Mouse (Mus musculus) brain, adult 2 months (tissue): ENCODE data around the gene Crkl.

Source experiments
- DNase-seq: peaks from one replicate; pipeline ENCODE4 v3.0.0; 2011; ENCODE audit warnings: low read depth, low spot score

The Crkl gene

DNA sequence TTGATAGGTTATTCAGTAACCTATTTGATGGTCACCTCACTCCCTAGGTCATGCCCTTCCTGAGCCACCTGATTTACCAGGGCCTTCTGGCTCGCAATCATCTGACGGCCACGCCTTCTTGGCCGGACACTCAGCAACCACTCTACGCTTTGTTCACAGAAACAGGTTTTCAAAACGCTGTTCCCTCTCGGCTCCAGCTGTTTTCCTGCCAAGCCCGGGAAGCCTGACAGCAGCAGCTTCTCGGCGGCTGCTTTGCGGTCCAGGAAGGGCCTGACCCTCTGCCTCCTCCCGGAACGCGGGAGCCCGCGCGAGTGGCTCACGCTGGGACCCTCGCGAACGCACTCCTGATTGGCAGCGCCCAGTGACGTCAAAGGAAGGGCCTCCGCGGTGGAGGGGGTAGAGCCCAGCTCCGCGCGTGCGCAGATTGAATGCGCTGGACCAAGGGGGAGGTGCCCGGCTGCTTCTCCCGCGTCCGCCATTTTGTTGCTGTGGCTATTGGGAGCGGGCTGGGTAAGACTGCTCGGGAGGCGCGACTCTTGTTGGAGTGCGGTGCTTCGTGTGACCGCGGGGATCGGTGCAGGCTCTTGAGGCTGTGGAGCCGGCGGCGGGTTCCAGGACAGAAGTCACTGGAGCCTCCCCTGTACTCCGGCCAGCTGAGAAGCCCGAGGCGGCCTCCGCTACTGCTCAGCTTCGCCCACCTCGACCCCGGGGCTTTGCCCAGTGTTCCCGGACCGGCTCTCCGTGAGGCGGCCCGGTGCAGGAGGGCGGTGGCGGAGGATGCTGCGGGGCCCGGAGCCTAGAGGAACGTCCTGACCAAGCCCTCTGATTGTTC, at the start of gene Crkl:
Gene Crkl (plus strand): TSS at position 447 of the 832 bp plus-strand sequence.
- peak; percentile 98 for DNase-seq

GRCm38 (mm10) chr16:17402855-17403254, 48.9 kb upstream of the Crkl start:
- DNase-seq, result peak; percentile 52

DNA sequence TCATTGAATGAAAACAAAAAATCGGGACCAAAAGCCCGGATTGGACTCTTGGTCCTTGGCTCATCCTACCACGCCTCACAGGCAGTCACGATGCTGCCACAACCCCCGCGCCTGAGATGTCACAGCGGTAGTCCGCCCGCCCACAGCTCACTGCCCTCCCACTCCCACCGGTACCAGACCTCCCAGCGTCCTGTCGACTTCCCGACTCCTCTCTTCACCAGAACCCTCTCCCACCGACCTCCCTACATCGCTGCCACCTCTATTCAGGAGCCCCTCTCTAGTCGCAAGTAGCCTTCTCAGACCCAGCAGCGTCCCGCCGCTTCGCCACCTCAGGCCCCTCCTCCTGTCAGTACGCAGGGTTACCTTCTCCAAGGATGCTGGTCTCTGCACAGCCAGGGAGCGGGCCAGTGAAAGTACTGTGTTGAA, 46.5 kb upstream of the Crkl start:
- peak; percentile 91 for DNase-seq

DNA sequence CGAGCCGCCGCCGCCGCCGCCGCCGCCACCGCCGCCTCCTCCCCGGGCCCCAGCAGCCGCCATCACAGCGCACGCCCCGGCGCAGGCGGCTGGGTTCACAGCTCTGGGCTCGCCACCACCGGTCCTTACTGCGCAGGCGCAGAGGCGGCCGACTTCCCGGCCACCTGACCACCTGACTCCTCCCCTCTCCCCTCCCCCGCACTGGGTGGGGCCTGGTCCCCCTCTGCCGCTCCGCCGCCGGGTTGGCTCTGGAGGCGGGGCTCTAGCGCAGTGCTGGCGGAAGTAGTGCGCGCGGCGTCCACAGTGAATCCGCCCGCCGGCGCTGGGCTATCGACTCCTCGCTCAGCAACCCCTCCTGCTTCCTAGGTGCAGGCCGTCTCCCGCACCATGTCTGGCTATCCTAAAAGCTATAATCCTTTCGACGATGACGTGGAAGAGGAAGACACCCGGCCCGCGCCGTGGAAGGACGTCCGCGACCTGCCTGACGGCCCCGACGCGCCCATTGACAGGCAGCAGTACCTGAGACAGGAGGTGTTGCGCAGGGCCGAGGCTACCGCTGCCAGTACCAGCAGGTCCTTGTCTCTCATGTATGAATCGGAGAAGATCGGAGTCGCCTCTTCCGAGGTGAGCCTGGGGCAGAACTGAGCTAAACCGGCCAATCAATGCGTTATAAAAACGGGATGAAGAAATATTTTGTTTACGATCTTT, 45.9 kb upstream of the Crkl start, which contains the start of the genes Snap29 and Pi4ka:
Gene Snap29 (plus strand): TSS at position 251 of the 708 bp plus-strand sequence.
Gene Pi4ka (minus strand): TSS at position 579 of the 708 bp plus-strand sequence.
- DNase-seq, result peak; percentile 99

GRCm38 (mm10) chr16:17406512-17407231, 45.1 kb upstream of the Crkl start:
- DNase-seq, result peak; percentile 64

- DNase-seq, result no peak
These were observed 42.7 kb upstream of the Crkl start for GRCm38 (mm10) chr16:17409046-17409445.

DNA sequence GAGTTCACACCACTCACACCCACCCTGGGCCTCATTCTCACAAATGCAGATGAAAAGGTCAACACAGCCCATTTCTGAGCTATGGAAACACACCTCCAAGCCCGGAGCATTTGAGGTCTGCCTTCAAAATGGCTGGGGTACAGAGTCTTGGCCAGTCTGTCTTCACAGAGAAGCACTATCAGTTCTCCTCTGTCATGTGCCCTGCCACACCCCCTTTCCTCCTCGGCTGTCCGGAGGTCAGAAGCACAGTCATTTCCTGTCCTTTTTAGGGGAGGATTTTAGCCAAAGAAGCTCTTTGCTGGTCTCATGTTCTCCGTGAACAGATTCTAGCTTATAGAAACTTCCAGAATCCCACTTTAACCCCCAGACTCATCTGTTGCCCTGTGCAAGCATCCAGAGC, 41.6 kb upstream of the Crkl start:
- no peak for DNase-seq

DNA sequence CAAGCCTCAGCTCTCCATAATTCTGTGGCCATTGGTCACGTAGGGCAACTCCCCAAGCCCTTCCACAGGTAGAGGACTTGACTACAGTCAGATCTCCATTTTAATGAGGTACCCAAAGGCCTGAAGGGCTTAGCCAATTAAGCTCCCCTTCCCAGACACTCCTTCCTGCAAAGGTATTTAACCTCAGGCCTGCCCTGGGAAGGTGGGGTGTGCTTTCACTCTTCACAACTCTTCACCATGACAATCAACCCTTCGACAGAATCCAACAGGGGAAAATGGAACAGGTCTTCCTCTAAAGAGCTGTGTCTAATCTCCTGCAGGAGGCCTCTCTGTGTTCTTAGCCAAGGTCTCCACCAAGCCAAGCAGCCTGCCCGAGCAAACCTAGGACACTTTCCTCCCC, 28.8 kb upstream of the Crkl start:
- DNase-seq, result no peak

GRCm38 (mm10) chr16:17432576-17432975, 19.2 kb upstream of the Crkl start:
- peak; percentile 40 for DNase-seq

DNA sequence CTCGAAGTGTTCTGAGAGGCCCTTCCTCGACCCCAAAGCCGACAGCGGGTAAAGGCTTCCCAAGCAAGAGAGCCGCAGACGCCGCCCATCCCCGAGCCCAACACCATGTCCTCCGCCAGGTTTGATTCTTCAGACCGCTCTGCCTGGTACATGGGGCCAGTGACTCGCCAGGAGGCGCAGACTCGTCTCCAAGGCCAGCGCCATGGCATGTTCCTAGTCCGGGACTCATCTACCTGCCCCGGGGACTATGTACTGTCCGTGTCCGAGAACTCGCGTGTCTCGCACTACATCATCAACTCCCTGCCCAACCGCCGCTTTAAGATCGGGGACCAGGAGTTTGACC, 557 bp downstream of the Crkl start:
- peak; percentile 56 for DNase-seq

GRCm38 (mm10) chr16:17456901-17457300, 5.1 kb downstream of the Crkl start:
- peak; percentile 55 for DNase-seq

- DNase-seq, result no peak
These were observed 8.5 kb downstream of the Crkl start for GRCm38 (mm10) chr16:17460254-17460653.

GRCm38 (mm10) chr16:17461596-17461995, 9.8 kb downstream of the Crkl start:
- DNase-seq, result no peak

- no peak for DNase-seq
These were observed 11.4 kb downstream of the Crkl start for GRCm38 (mm10) chr16:17463184-17463583.

- peak; percentile 57 for DNase-seq
These were observed 15.3 kb downstream of the Crkl start for GRCm38 (mm10) chr16:17466875-17467663.

DNA sequence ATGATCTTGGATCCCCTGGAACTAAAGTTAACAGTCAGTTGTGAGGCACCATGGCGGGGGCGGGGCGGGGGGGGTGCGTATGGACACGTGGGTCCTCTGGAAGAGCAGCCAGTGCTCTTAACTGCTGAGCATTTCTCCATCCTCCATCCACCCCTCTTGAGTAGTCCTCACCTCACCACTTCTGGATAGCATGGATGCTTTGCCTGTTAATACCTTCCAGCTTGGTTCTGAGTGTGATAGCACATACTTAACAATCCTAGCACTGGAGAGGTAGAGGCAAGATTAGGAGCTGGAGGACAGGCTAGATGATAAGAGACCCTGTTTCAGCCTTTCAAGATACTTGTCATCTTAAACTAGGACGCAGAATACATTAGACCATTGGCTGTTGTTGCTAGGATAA, 20.7 kb downstream of the Crkl start:
- DNase-seq, result no peak

DNA sequence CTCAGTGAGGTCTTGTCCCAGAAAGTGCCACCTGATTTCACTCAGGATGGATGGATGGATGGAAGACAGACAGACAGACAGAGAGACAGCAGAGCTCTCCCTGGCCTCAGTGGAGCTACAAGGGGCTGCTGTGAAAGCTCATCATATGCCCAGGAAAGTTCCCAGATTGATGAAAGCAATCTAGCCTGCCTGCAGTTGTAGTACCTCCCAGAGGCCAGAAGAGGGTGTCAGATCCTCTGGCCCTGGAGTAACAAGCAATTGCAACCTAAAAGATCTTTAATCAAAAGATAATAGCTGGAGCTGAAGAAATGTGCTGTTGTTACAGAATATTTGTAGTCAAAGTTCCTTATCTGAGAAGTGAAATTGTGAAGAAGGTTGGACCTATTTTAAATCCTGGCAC, 22.3 kb downstream of the Crkl start:
- DNase-seq, result peak; percentile 74

DNA sequence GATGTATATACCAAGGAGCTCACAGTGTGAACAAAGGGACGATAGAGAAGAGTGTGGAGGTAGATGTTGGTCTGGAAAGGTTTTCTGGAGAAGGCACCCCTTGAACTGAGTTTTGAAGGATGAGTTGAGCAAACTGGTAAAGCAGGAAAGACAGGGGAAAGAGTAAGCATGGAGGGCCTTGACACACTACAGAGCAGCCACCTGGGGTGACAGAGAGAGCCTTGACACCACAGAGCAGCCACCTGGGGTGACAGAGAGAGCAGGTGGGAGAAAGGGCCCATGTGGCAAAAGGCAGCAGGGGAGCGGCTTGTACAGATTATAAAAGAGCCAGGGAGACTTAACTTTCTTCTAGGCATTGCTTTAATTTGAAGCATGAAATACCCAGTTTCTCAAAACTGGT, 23.0 kb downstream of the Crkl start:
- DNase-seq, result no peak

- no peak for DNase-seq
These were observed 23.5 kb downstream of the Crkl start for GRCm38 (mm10) chr16:17475326-17475725.

- no peak for DNase-seq
These were observed 26.6 kb downstream of the Crkl start for GRCm38 (mm10) chr16:17478331-17478943.

GRCm38 (mm10) chr16:17481465-17481864, 29.7 kb downstream of the Crkl start:
- DNase-seq, result no peak
